Mouse (Mus musculus) heart, adult 18-20 months (tissue): ENCODE results near the gene Fpr1. TPM values are rescaled to one million over a fixed set of nuclear protein-coding genes. Genes with fewer than 3 reads are reported as not detected.
A peak's percentile ranks its signal among the peaks of the same experiment; 100 is the strongest.
"Not testable (repeated sequence)": the region's sequence is repeated elsewhere in the genome, so short reads cannot be mapped to it uniquely, and the experiment has no call there.

Experiments
- DNase-seq, 2 experiments: peaks; one replicate each; pipeline ENCODE4 v3.0.0; 2021 to 2022; ENCODE audit warnings: mixed read lengths in 1 of 2
- total RNA-seq, 2 experiments: library from RNA; stranded (reverse); gene quantifications; 2 replicates each; pipeline ENCODE4 v1.2.3; 2021

The Fpr1 gene
- total RNA-seq, 2 experiments from 2014 or later, result not detected

GRCm38 (mm10) chr17:17849906-17850712 is 33.6 kb downstream of the Fpr1 start:
- DNase-seq, result no peak

- DNase-seq, result no peak
Observed at GRCm38 (mm10) chr17:17848988-17849387, 34.8 kb downstream of the Fpr1 start.

GRCm38 (mm10) chr17:17845187-17846027 is 38.3 kb downstream of the Fpr1 start:
- DNase-seq, result peak in 1 of 2 experiments; percentile 64

GRCm38 (mm10) chr17:17844606-17845005 is 39.1 kb downstream of the Fpr1 start:
- not testable (repeated sequence) for DNase-seq

- DNase-seq, result no peak
Observed at GRCm38 (mm10) chr17:17843534-17844261, 40.0 kb downstream of the Fpr1 start.

GRCm38 (mm10) chr17:17840796-17841195 is 42.9 kb downstream of the Fpr1 start:
- no peak for DNase-seq

- DNase-seq, result peak in 1 of 2 experiments; percentile 3
Observed at GRCm38 (mm10) chr17:17839276-17839675, 44.5 kb downstream of the Fpr1 start.

- DNase-seq, result peak; percentile 98 to 99
Observed at GRCm38 (mm10) chr17:17837919-17838701, 45.6 kb downstream of the Fpr1 start.

- no peak for DNase-seq
Observed at GRCm38 (mm10) chr17:17837426-17837825, 46.3 kb downstream of the Fpr1 start.

GRCm38 (mm10) chr17:17836101-17836500 is 47.6 kb downstream of the Fpr1 start:
- peak in 1 of 2 experiments; percentile 6 for DNase-seq

GRCm38 (mm10) chr17:17834896-17835295 is 48.8 kb downstream of the Fpr1 start:
- DNase-seq, result peak in 1 of 2 experiments; percentile 17

GRCm38 (mm10) chr17:17830731-17831130 is 53.0 kb downstream of the Fpr1 start:
- no peak for DNase-seq

- DNase-seq, result peak in 1 of 2 experiments; percentile 14
Observed at GRCm38 (mm10) chr17:17829816-17830535, 53.8 kb downstream of the Fpr1 start.

- DNase-seq, result peak in 1 of 2 experiments; percentile 26
Observed at GRCm38 (mm10) chr17:17829052-17829785, 54.5 kb downstream of the Fpr1 start.

GRCm38 (mm10) chr17:17828191-17828981 is 55.4 kb downstream of the Fpr1 start:
- peak; percentile 66 to 70 for DNase-seq

- DNase-seq, result peak; percentile 46 to 66
Observed at GRCm38 (mm10) chr17:17827658-17828190, 56.0 kb downstream of the Fpr1 start.

- peak; percentile 96 for DNase-seq
Observed at GRCm38 (mm10) chr17:17826751-17827657, 56.7 kb downstream of the Fpr1 start, which contains the start of gene Spaca6. TSS of gene Spaca6 (plus strand) at chr17:17827158.
